Mouse (Mus musculus) hematopoietic multipotent progenitor cell, adult 10-12 weeks (in vitro differentiated cells): ENCODE results near the gene Defa35. TPM values are rescaled to one million over a fixed set of nuclear protein-coding genes. Genes with fewer than 3 reads are reported as not detected.

ENCODE experiments used
- polyA plus RNA-seq: library from polyadenylated mRNA; stranded (reverse); fragments of >175 nt; gene quantifications from 2 replicates; pipeline ENCODE4 v1.2.3, GENCODE M21; 2012; ENCODE audit warnings: low replicate concordance

Gene Defa35
- polyA plus RNA-seq = not detected in 2 replicates

GRCm38 (mm10) chr8:21064738-21065137 is at the start of gene Defa35:
TSS of gene Defa35 (plus strand) at chr8:21065038.

GRCm38 (mm10) chr8:21025245-21025644 is 39.6 kb upstream of the Defa35 start, which contains the start of gene Defa21:
TSS of gene Defa21 (plus strand) at chr8:21025545.

GRCm38 (mm10) chr8:21054747-21055146 is 10.1 kb upstream of the Defa35 start, which contains the start of gene Defa23:
TSS of gene Defa23 (plus strand) at chr8:21055047.

GRCm38 (mm10) chr8:21084142-21084541 is 19.3 kb downstream of the Defa35 start, which contains the start of gene Defa25:
TSS of gene Defa25 (plus strand) at chr8:21084442.

GRCm38 (mm10) chr8:21095950-21096349 is 31.1 kb downstream of the Defa35 start, which contains the start of gene Gm14851:
TSS of gene Gm14851 (minus strand) at chr8:21096050.

Other genes starting within 250 kb of the Defa35 start
- gene Defb33, start 172.4 kb upstream of the Defa35 start, polyA plus RNA-seq = not detected in 2 replicates
- not detected in 2 replicates for gene Gm15056, start 162.4 kb upstream of the Defa35 start, polyA plus RNA-seq
- gene Gm6040, start 143.0 kb upstream of the Defa35 start, polyA plus RNA-seq = not detected in 2 replicates
- not detected in 2 replicates for gene AY761185, start 120.3 kb upstream of the Defa35 start, polyA plus RNA-seq
- gene Defa21, start 39.5 kb upstream of the Defa35 start, polyA plus RNA-seq = not detected in 2 replicates
- not detected in 2 replicates for gene Defa23, start 10.0 kb upstream of the Defa35 start, polyA plus RNA-seq
- gene Defa25, start 19.4 kb downstream of the Defa35 start, polyA plus RNA-seq = not detected in 2 replicates
- gene Gm14851, start 31.0 kb downstream of the Defa35 start, polyA plus RNA-seq = not detected in 2 replicates
- gene Defa30, start 69.6 kb downstream of the Defa35 start, polyA plus RNA-seq = not detected in 2 replicates
- not detected in 2 replicates for gene Defa22, start 97.2 kb downstream of the Defa35 start, polyA plus RNA-seq
- not detected in 2 replicates for gene Defa31, start 126.6 kb downstream of the Defa35 start, polyA plus RNA-seq
- not detected in 2 replicates for gene Gm15293, start 136.5 kb downstream of the Defa35 start, polyA plus RNA-seq
- not detected in 2 replicates for gene Gm15292, start 184.7 kb downstream of the Defa35 start, polyA plus RNA-seq